Mouse (Mus musculus): Measurements from ENCODE around the gene Lta.

DNA sequence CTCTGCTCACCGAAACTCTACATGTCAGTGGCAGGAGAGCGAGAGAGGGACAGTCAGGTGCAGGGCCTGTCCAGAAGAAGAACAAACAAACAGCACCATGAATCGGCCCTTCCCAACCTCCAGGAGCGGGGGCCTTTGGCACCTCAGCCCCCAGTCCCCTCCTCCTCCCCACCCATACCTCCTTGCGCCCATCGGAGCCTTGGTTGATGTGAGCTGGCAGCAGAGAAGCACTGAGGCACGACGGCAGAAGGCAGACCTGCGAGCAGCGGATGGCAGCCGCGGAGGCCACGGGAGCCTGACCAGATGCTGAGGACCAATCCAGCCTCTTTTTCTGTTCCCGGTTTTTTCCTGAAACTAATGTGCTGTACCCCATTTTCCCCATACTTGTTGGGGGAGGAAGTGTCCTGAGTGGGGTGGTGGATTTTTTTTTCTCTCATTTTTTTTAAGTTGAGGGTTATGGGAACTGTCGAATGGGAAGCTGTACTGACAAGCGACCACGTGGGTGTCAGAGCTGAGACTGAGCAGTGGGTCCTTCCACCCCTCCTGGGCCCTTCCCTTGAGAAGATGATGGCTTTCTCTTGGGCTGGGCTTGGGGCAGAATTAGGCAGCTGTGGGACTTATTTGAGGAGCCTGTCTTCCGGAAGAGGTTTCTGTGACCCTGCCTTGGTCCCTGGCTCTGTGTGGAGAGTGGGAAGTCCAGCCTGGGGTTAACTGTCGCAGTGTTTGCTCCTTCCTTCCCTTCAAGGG, 44.5 kb upstream of the Lta start:
- TF ChIP-seq EP300 (IDR thresholded peaks at IDR 0.05; ENCODE audit: low read depth in 1 of 2, low read length in 2 of 2) (no peak), GATA1 (IDR thresholded peaks at IDR 0.05; ENCODE audit: low read depth, low read length) (no peak), USF1 (IDR thresholded peaks at IDR 0.05; ENCODE audit: low read depth, low read length) (no peak), CTCF (IDR thresholded peaks at IDR 0.05 in 2 of 3, conservative IDR thresholded peaks at IDR 0.05 in 1 of 3; ENCODE audit: control insufficient read depth in 1 of 3, insufficient read depth in 1 of 3, low read depth in 2 of 3, low read length in 3 of 3, poor library complexity in 1 of 3, severe bottlenecking in 1 of 3) (no peak), POLR2A (IDR thresholded peaks at IDR 0.05; ENCODE audit: control insufficient read depth in 1 of 2, insufficient read depth in 1 of 2, low read depth in 1 of 2, low read length in 2 of 2, poor library complexity in 1 of 2) (no peak), ETS1 (IDR thresholded peaks at IDR 0.05; ENCODE audit: low read depth, low read length) (no peak), KAT2A (conservative IDR thresholded peaks at IDR 0.05; ENCODE audit: low read depth, low read length) (no peak), ZMIZ1 (IDR thresholded peaks at IDR 0.05; ENCODE audit: low read depth, low read length) (0 out of 2 replicates have a peak, but pooled peaks have one; percentile 4)
